Mouse (Mus musculus) heart, postnatal 0 days (tissue): ENCODE data around the gene Pde4d.

Source experiments
- CTCF ChIP-seq: IDR thresholded peaks from 2 replicates; pipeline ENCODE4 v1.5.1; 2016; ENCODE audit warnings: antibody characterized with exemption, control low read depth, low read depth
- EP300 ChIP-seq: IDR thresholded peaks from 2 replicates; pipeline ENCODE4 v1.6.1; 2016; ENCODE audit warnings: antibody characterized with exemption, low read depth

DNA sequence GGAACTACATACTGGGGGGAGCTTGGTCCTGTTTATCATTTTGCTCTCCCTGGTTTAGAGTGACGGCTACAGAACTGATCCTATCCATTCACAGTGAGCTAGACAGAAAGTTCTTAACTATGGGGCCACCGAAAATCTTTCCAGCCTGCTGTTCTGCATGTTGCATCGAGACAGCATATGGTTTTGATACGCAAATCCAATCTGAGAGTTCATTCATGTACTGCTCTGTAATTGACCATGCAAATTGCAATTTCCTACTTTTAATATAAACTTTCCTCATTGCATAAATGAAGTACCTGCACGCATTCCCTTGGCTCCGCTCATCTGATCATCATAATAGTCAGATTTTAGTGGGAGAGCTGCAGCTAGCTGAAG lies 1196.1 kb downstream of the Pde4d start:
- no peak for TF ChIP-seq CTCF
- TF ChIP-seq EP300 = no peak
